Mouse (Mus musculus) right cerebral cortex, postnatal 25 days (tissue): ENCODE results near the gene Rhbdd2.

Experiments used
- DNase-seq: peaks from one replicate; pipeline ENCODE4 v3.0.0; 2022

The Rhbdd2 gene

GRCm38 (mm10) chr5:135646038-135646437, 13.6 kb downstream of the Rhbdd2 start:
- DNase-seq: no peak

- no peak for DNase-seq
Observed at GRCm38 (mm10) chr5:135648461-135649308, 16.3 kb downstream of the Rhbdd2 start.

GRCm38 (mm10) chr5:135649309-135649633, 16.9 kb downstream of the Rhbdd2 start:
- DNase-seq: no peak

- no peak for DNase-seq
Observed at GRCm38 (mm10) chr5:135651536-135651935, 19.1 kb downstream of the Rhbdd2 start.

- no peak for DNase-seq
Observed at GRCm38 (mm10) chr5:135653209-135653608, 20.8 kb downstream of the Rhbdd2 start.

GRCm38 (mm10) chr5:135656046-135656445, 23.6 kb downstream of the Rhbdd2 start:
- DNase-seq: no peak

GRCm38 (mm10) chr5:135657128-135657527, 24.7 kb downstream of the Rhbdd2 start:
- no peak for DNase-seq

- DNase-seq: no peak
Observed at GRCm38 (mm10) chr5:135657703-135658373, 25.4 kb downstream of the Rhbdd2 start.

GRCm38 (mm10) chr5:135659956-135660355, 27.5 kb downstream of the Rhbdd2 start:
- no peak for DNase-seq

GRCm38 (mm10) chr5:135660535-135660934, 28.1 kb downstream of the Rhbdd2 start:
- DNase-seq: no peak

- no peak for DNase-seq
Observed at GRCm38 (mm10) chr5:135666890-135667289, 34.5 kb downstream of the Rhbdd2 start.

- no peak for DNase-seq
Observed at GRCm38 (mm10) chr5:135668071-135668470, 35.7 kb downstream of the Rhbdd2 start.

- DNase-seq: no peak
Observed at GRCm38 (mm10) chr5:135669741-135670275, 37.4 kb downstream of the Rhbdd2 start, which contains the start of gene Por. Gene Por, plus strand, starts transcription at chr5:135670033.

- DNase-seq: no peak
Observed at GRCm38 (mm10) chr5:135670881-135671280, 38.5 kb downstream of the Rhbdd2 start.

GRCm38 (mm10) chr5:135672509-135672908, 40.1 kb downstream of the Rhbdd2 start:
- DNase-seq: no peak

- no peak for DNase-seq
Observed at GRCm38 (mm10) chr5:135672980-135673379, 40.6 kb downstream of the Rhbdd2 start.

GRCm38 (mm10) chr5:135674349-135674775, 41.9 kb downstream of the Rhbdd2 start:
- DNase-seq: no peak

GRCm38 (mm10) chr5:135674821-135675220, 42.4 kb downstream of the Rhbdd2 start:
- peak; percentile 56 for DNase-seq

GRCm38 (mm10) chr5:135676696-135677095, 44.3 kb downstream of the Rhbdd2 start:
- DNase-seq: no peak

GRCm38 (mm10) chr5:135677251-135677650, 44.8 kb downstream of the Rhbdd2 start:
- no peak for DNase-seq

GRCm38 (mm10) chr5:135678481-135678880, 46.1 kb downstream of the Rhbdd2 start:
- DNase-seq: no peak

- no peak for DNase-seq
Observed at GRCm38 (mm10) chr5:135680967-135681545, 48.6 kb downstream of the Rhbdd2 start.

- no peak for DNase-seq
Observed at GRCm38 (mm10) chr5:135682009-135682408, 49.6 kb downstream of the Rhbdd2 start.
